Mouse (Mus musculus) megakaryocyte, embryonic 14.5 days (primary cell): ENCODE measurements around the gene Selenom. TPM values are rescaled to one million over a fixed set of nuclear protein-coding genes. Genes with fewer than 3 reads are reported as not detected.

Experiments
- H3K27me3 ChIP-seq: replicated peaks from 2 replicates; pipeline ENCODE3; 2012; ENCODE audit warnings: inconsistent platforms
- H3K36me3 ChIP-seq: replicated peaks from 2 replicates; pipeline ENCODE3; 2012; ENCODE audit warnings: low read length, inconsistent platforms, mixed read lengths
- H3K4me1 ChIP-seq: 2 replicates; pipeline ENCODE4 v1.6.1; 2012; ENCODE audit warnings: inconsistent platforms
- H3K4me3 ChIP-seq: replicated peaks from 2 replicates; pipeline ENCODE3; 2012; ENCODE audit warnings: moderate library complexity, mild to moderate bottlenecking, inconsistent platforms
- H3K9me3 ChIP-seq: 2 replicates; pipeline ENCODE4 v1.6.1; 2012; ENCODE audit warnings: inconsistent platforms
- FLI1 ChIP-seq: IDR thresholded peaks from 2 replicates; pipeline ENCODE4 v1.6.1; 2012; ENCODE audit warnings: low read length, inconsistent platforms, mixed read lengths
- GATA1 ChIP-seq: IDR thresholded peaks from 3 replicates; pipeline ENCODE4 v1.6.1; 2012; ENCODE audit warnings: mixed read lengths, low read length, inconsistent platforms, borderline replicate concordance
- polyA plus RNA-seq: library from polyadenylated mRNA; stranded (reverse); fragments of >175 nt; gene quantifications from 2 replicates; pipeline ENCODE4 v1.2.3, GENCODE M21; 2012; ENCODE audit warnings: low replicate concordance; ENCODE audit not compliant: insufficient read depth

Gene Selenom
- 262 and 336 TPM in 2 replicates for polyA plus RNA-seq

DNA sequence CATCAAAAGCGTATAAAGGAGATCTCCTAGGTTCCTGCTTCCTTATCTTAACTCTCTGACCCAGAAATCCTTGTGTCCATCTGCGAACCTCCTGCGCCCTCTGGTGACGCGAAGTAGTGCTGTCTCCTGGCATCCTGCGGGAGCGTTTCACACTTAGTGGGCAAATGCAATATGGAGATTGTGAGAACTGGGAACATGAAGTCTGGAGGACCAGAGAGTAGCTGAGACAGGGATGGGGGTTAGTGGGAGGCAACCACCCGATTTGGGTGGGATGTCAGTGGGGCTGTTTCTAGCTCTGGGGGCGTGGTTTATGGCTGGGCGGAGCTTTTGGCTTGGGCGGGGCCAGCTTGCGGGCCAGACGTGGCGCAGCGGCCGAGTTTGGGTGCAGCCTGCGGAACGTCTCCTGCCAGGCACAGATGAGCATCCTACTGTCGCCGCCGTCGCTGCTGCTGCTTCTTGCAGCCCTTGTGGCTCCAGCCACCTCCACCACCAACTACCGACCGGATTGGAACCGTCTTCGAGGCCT lies at the start of gene Selenom:
Gene Selenom, plus strand, starts transcription at position 156 of the 526 bp plus-strand sequence.
- Histone ChIP-seq H3K4me3 (peak within 1 kb of the TSS; percentile 95), H3K27me3 (peaks cover 37% of the 10 kb centered on the region), H3K36me3 (peaks cover 22% of the 10 kb centered on the region), H3K9me3 (no peaks in the 10 kb centered on the region), H3K4me1 (peaks cover 69% of the 10 kb centered on the region)
- TF ChIP-seq FLI1 (no peak), GATA1 (no peak)

DNA sequence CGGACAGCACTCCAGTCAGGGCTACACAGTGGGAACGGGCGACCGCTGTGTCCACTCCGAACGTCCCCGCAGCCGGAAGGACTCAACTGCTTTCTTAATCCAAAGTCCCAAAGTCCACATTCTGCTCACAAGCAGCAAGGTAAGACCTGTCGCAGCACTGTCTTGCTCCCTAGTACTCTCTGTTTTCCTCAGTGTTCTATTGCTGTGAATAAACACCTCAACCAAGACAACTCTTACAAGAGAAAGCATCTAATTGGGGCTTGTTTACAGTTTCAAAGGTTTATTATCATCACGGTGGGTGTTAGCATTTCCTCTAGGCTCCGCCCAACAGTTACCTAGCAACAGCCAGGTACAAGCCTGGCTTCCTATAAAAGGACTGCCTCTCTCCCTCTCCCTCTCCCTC lies 43.0 kb upstream of the Selenom start:
- H3K9me3 ChIP-seq = peaks cover 7% of the 10 kb centered on the region
- peaks cover 33% of the 10 kb centered on the region for H3K4me1 ChIP-seq
- TF ChIP-seq GATA1 (no peak), FLI1 (no peak)
- H3K36me3 ChIP-seq = no peaks in the 10 kb centered on the region
- H3K27me3 ChIP-seq = peaks cover 6% of the 10 kb centered on the region
- no peak overlapping the region for H3K4me3 ChIP-seq

DNA sequence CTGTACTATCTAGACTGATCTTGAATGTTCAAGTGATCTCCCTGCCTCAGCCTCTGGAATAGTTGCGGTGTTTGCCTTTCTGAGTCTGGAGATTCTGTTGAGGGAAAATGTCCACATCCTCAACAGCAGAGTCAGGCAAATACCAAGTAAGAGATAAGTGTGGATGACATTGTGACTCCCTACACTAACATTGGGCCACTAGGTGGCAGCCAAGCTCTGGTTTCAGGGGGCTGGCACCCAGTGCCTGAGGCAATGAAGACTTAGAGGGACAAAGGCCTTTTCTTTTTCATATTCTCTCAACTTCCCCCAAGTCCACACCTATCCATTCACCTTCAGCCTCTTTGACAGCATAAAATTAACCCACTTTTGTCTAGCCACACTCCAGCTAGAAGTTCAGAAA lies 42.0 kb upstream of the Selenom start:
- Histone ChIP-seq H3K4me3 (no peak overlapping the region), H3K36me3 (no peaks in the 10 kb centered on the region), H3K9me3 (peaks cover 7% of the 10 kb centered on the region), H3K27me3 (peaks cover 6% of the 10 kb centered on the region), H3K4me1 (peaks cover 25% of the 10 kb centered on the region)
- TF ChIP-seq GATA1 (no peak), FLI1 (no peak)

DNA sequence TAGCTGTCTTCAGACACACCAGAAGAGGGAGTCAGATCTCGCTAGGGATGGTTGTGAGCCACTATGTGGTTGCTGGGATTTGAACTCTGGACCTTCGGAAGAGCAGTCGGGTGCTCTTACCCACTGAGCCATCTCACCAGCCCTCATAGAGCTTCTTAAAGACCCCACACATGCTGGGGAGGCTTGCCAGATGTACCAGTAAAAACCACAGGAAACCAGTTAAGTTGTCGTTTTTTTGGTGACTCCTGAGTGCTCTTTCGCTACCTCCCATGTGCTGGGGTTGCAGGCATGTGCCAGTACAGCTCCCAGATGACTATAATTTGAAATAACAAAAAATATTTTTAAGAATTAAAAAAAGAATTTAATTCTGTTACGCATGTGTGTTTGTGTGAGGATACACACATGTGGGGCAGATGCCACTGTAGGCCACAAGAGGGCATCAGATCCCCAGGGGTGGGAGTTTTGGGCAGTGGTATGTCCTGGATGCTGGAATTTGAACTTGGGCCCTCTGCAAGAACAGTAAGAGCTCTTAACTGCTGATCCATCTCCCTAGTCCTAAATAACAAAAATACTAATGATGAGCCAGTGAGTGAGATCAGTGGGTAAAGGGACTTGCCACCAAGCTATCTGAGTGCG lies 39.9 kb upstream of the Selenom start:
- peaks cover 7% of the 10 kb centered on the region for H3K9me3 ChIP-seq
- peaks cover 6% of the 10 kb centered on the region for H3K27me3 ChIP-seq
- peaks cover 24% of the 10 kb centered on the region for H3K4me1 ChIP-seq
- TF ChIP-seq GATA1 = no peak
- TF ChIP-seq FLI1 = no peak
- no peak overlapping the region for H3K4me3 ChIP-seq
- no peaks in the 10 kb centered on the region for H3K36me3 ChIP-seq

DNA sequence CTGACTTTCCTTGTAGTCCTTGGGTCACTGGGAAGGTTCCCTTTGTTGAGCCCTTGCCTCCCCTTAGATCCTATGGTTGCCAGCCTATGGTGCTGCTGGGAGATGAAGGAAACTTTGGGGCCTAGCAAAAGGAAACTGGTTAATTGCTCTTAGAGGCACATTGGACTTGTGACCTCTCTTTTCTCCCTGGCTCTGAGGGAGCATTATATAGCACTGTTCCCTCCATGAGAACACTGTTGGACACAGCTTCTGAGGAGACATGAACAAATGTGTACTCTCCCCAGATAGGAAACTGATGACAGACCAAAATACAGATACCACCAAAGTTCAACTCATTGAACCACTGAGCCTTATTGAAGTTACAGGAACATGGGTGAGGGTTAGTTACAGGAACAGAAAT lies 39.0 kb upstream of the Selenom start:
- TF ChIP-seq FLI1 = no peak
- TF ChIP-seq GATA1 = no peak
- Histone ChIP-seq H3K27me3 (peaks cover 6% of the 10 kb centered on the region), H3K36me3 (no peaks in the 10 kb centered on the region), H3K9me3 (peaks cover 7% of the 10 kb centered on the region), H3K4me1 (peaks cover 22% of the 10 kb centered on the region), H3K4me3 (no peak overlapping the region)

DNA sequence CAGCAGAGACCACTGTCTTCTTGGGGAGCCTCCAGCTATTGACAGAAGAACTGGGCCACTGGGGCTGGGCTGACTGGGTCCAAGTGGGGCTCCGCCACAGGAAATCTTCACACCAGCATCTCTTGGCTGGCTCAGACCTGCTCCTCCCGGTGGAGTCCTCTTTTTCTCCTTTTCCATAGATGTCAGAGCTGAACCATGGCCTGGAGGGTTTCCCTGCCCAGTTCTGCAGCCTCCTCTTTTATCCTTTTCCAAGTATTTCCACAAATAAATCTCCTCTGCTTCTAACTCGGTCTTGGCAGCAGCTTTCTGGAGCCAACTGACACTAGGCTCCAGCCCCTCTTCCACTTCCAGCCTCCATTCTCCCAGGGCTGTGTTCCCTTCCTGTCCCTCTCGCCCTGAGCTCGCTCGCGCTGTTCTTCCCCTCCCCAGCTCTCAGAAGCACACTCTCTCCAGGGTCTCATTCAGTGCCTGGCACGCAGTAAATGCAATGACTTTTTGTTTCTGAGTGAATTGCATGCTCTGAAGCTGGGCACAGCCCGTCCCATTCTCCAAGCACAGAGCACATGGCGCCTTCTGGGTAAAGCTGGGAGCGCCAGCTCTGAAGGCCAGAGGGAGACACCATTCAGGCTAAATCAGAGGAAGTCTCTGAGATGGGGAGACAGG lies 30.4 kb upstream of the Selenom start:
- H3K9me3 ChIP-seq = no peaks in the 10 kb centered on the region
- H3K4me3 ChIP-seq = no peak overlapping the region
- peaks cover 52% of the 10 kb centered on the region for H3K27me3 ChIP-seq
- peaks cover 40% of the 10 kb centered on the region for H3K4me1 ChIP-seq
- no peaks in the 10 kb centered on the region for H3K36me3 ChIP-seq
- TF ChIP-seq GATA1 = no peak

DNA sequence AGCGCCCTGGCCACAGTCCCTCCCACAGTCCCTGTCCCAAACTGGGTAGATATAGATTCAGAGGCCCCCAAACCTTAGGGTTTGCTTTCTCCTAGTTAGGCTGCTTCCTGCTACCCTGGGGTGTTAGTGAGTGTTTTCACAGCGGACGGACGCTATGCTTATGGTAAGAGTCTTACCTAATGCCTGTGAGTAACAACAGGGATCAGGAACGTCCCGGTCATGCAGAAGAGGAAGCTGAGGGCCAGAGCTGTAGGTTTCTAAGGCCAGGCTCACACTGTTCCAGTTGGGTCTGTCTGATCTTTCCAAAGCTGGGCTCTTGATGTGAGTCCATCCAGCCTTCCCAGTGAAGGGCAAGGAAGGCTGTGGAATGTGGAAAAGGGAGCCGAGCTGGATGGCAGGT lies 28.1 kb upstream of the Selenom start:
- H3K27me3 ChIP-seq = peaks cover 60% of the 10 kb centered on the region
- no peaks in the 10 kb centered on the region for H3K36me3 ChIP-seq
- no peak overlapping the region for H3K4me3 ChIP-seq
- H3K9me3 ChIP-seq = no peaks in the 10 kb centered on the region
- TF ChIP-seq FLI1 (no peak), GATA1 (no peak)
- H3K4me1 ChIP-seq = peaks cover 44% of the 10 kb centered on the region

DNA sequence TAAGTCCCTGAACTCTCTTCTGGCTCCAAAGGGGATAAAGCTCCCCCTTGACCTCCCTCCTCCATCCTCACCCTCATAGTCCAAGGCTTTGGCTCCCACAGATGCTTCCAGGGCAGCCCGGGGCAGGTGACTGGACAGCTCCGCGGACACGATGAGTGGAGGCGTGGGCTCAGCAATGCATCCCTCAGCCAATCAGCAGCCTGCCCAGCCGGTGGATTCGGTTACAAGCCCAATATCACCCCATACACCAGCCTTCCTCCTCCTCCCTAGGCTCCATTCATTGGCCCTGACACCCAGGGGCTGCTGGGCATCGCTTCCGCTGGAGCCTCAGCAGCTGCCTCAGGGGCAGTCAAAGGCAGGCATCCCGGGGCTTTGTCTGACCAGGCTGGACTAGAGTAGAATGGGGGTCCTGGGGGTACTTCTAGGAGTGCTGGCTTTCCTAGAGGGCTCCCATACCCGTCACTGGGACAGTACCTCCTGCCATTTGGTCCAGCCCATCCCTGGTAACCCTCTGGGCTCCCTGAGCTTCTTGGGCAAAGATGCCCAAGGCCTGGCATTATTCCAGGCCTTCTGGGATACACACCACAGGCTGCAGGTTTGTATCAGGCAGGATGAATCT lies 26.4 kb upstream of the Selenom start, which contains the start of gene Pla2g3:
Gene Pla2g3, plus strand, starts transcription at position 333 of the 619 bp plus-strand sequence.
- Histone ChIP-seq H3K27me3 (peaks cover 69% of the 10 kb centered on the region), H3K4me1 (peaks cover 37% of the 10 kb centered on the region), H3K4me3 (no peak within 1 kb of the TSS), H3K9me3 (no peaks in the 10 kb centered on the region), H3K36me3 (no peaks in the 10 kb centered on the region)
- TF ChIP-seq FLI1 (no peak), GATA1 (no peak)

DNA sequence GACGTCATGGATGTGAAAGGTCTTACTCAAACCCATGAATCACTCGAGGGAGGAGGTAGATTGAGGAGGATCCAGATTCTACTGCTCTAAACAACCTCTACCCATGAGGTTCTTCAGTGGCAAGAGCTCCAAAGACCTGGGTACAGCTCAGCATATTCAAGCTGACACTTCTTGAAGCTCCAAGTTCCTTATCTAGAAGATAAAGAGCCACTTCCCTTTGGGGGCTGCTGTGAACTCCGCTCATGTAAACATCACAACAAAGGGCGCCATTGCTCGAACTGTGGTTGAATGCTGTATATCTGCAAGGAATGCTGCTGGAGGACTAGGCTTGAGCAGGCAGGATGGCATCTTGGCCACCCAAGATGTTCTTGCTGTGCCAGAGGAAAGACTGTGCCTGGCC lies 25.4 kb upstream of the Selenom start:
- Histone ChIP-seq H3K27me3 (peaks cover 67% of the 10 kb centered on the region), H3K9me3 (no peaks in the 10 kb centered on the region), H3K4me3 (peak overlapping the region; percentile 19), H3K4me1 (peaks cover 31% of the 10 kb centered on the region), H3K36me3 (no peaks in the 10 kb centered on the region)
- TF ChIP-seq FLI1 (no peak), GATA1 (no peak)

DNA sequence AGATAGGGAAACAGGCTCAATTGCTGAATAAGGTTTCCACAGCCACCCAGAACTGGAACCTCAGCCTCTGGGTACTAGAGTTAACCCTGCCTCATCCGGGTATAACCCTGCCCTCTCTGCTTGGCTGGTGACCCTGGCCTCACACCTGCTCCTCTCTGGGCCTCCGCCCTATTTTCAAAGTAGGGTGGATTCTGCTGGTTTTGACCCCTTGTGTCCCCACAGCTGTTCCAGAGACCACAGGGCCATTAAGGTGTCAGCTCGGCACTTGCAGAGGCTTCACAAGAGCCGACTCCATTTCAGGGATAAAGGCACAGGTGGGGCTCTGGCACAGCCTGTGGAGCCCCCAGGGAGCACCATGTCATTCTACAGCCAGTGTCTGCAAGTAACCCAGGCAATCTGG lies 21.7 kb upstream of the Selenom start:
- no peaks in the 10 kb centered on the region for H3K36me3 ChIP-seq
- H3K4me1 ChIP-seq = peaks cover 34% of the 10 kb centered on the region
- no peak for TF ChIP-seq FLI1
- H3K4me3 ChIP-seq = no peak overlapping the region
- no peaks in the 10 kb centered on the region for H3K9me3 ChIP-seq
- H3K27me3 ChIP-seq = peaks cover 38% of the 10 kb centered on the region
